Mouse (Mus musculus): ENCODE results near the gene Hbb-bt.
A peak's percentile ranks its signal among the peaks of the same experiment; 100 is the strongest.
"Not testable (repeated sequence)": the region's sequence is repeated elsewhere in the genome, so short reads cannot be mapped to it uniquely, and the experiment has no call there.

Hbb-bt gene

DNA sequence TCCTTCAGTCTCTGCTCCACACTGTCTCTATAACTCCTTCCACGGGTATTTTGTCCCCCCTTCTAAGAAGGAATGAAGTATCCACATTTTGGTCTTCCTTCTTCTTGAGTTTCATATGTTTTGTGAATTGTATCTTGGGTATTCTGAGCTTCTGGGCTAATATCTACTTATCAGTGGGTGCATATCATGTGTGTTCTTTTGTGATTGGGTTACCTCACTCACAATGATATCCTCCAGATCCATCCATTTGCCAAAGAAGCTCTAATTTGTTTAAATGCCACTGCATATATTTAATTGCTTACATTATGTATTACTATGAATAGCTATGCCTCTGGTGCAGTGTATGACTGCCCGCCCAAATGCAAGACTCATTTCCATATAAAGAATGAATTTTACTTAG lies 5.7 kb downstream of the Hbb-bt start:
- DNase-seq: not testable (repeated sequence)

DNA sequence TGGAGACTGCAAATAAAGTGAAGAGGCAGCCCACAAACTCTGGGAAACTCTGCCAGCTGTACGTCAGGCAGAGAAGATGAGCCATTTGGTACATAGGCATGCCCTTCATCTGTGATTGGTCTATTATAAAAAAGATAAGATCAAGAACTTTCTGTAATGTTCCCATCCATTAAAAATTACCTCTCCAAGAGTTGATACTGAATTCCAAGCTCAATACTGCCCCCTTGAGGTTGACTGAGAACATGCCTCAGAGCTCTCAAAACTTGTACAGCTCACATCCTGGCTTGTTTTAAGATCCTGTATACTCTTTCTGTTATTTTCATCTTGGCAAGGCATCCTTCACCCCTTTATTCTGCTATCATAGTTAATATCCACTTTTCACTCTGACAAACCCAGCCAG lies 6.9 kb downstream of the Hbb-bt start:
- peak in 1 of 2 experiments; percentile 2 for DNase-seq

DNA sequence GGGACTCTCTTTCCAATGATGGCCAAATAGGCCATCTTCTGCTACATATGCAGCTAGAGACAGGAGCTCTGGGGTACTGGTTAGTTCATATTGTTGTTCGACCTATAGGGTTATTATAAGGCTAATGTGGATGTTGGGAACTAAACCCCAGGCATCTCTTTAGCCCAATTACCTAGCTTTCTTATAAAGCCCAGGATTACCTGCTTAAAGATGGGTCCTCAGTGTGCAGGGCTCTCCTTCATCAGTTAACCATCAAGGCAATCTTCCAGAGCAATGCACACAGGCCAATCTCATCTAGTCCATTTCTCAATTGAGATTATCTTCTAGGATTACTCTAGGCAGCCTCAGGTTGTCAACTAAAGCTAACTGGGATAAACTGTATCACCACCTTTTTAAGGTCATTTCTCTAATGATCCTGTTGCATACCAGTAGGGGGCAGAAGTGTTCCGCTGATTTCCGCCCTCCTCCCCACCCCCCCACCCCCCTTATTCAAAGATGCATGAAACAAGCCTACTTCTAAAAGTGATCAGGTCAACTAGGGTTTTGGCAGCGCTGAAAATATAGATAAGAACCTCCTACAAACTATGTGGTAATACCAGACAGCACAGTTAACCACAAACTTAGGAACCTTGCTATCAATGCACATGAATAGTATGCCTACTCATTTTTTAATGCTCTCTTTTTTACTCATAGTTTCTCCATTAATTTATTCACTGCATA lies 21.0 kb downstream of the Hbb-bt start:
- DNase-seq: no peak

GRCm38 (mm10) chr7:103791721-103792120 lies 22.1 kb downstream of the Hbb-bt start, which contains the start of gene Olfr67:
Gene Olfr67, minus strand, starts transcription at chr7:103791821.
- DNase-seq: no peak

- no peak for DNase-seq
These were observed 34.2 kb downstream of the Hbb-bt start, which contains the start of gene Olfr68 for GRCm38 (mm10) chr7:103779598-103779997. Gene Olfr68, minus strand, starts transcription at chr7:103779698.

DNA sequence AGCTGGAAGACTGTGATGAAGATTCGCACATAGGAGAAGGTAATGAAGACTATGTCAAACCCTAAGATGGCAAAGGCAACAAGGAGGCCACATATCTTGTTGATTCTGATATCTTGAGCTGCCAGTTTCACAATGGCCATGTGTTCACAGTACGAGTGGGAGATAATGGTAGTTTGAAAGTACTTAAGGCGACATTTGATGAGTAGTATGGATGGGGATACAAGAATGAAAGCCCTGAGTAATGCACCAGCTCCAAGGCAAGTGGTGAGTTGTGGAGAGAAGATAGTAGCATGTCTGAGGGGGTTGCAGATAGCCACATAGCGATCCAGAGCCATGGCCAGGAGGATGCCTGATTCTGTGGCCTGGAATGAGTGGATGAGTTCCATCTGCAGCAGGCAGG lies 36.1 kb downstream of the Hbb-bt start:
- not testable (repeated sequence) for DNase-seq

- no peak for DNase-seq
These were observed 42.3 kb downstream of the Hbb-bt start, which contains the start of gene Olfr69 for GRCm38 (mm10) chr7:103771494-103771893. Gene Olfr69, minus strand, starts transcription at chr7:103771594.

GRCm38 (mm10) chr7:103767687-103768086 lies 46.1 kb downstream of the Hbb-bt start:
- DNase-seq: not testable (repeated sequence)

Data from kidney, postnatal 4 days (tissue).